Mouse (Mus musculus): Measurements from ENCODE around the gene Tfam. TPM values are rescaled to one million over a fixed set of nuclear protein-coding genes. Genes with fewer than 3 reads are reported as not detected.

Tfam gene
- total RNA-seq, 2 experiments from 2014 or later: 39.5 to 43.6 TPM

- intact Hi-C loops (cut with DNase I): no loop called here
Measured at GRCm38 (mm10) chr10:71181091-71181490, 57.0 kb downstream of the Tfam start.

GRCm38 (mm10) chr10:71180057-71180456, 58.0 kb downstream of the Tfam start:
- no peak for DNase-seq (ENCODE audit: low spot score in 2 of 2)
- intact Hi-C loops (cut with DNase I): no loop called here

More at GRCm38 (mm10) chr10:71181091-71181490, 57.0 kb downstream of the Tfam start:
- no peak for DNase-seq (ENCODE audit: low spot score in 2 of 2)

- intact Hi-C loops (cut with DNase I): no loop called here
- no peak for DNase-seq (ENCODE audit: low spot score in 2 of 2)
Measured at GRCm38 (mm10) chr10:71177201-71177600, 60.9 kb downstream of the Tfam start.

GRCm38 (mm10) chr10:71176341-71176740, 61.7 kb downstream of the Tfam start:
- intact Hi-C loops (cut with DNase I): no loop called here
- DNase-seq (ENCODE audit: low spot score in 2 of 2): no peak

Other genes starting within 250 kb of the Tfam start
- gene Bicc1, start 78.6 kb downstream of the Tfam start, total RNA-seq (2021): 1 to 10 TPM; 5.0 to 5.2 TPM
- 10 to 100 TPM; 51.3 to 56.1 TPM for gene Ube2d1, start 47.0 kb upstream of the Tfam start, total RNA-seq (2021)
- gene Cisd1, start 106.7 kb upstream of the Tfam start, total RNA-seq (2021): 100 to 1,000 TPM; 133 TPM
- 10 to 100 TPM; 26.0 to 31.6 TPM for gene Ipmk, start 109.5 kb upstream of the Tfam start, total RNA-seq (2021)

Measured in left cerebral cortex, postnatal 25 days (tissue).